ENCODE assay signal across 9 mouse cellular contexts in the genomic region with DNA sequence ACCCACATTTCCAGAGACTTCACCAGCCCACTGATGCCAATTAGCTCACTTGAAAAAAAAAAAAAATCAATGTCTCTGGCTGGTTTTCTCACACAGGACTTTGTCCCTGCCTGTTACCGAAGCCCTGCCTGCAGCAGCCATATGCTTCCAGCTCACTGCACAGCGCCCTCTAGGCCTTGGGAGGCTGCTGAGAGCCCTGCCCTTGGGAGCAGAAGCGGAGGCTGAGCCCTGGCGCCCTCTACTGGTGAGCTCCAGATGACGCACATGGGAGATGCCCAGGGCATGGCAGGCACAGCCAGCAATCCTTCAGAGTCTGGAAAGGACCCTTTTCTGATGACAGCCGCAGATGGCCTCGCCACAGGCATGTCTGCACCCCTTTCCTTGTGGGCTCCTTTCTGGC. TPM values are rescaled to one million over a fixed set of nuclear protein-coding genes. Genes with fewer than 3 reads are reported as not detected.
A peak's percentile ranks its signal among the peaks of the same experiment; 100 is the strongest.
DNase-seq lines count a peak whose midpoint lies in the region; ATAC-seq and TF ChIP-seq lines count a peak whose summit lies in the region.
"Had no signal": no experiment of that assay in that cellular context is flagged by ENCODE, and none has a peak within 500 bp of the region (broad histone marks: within the 10 kb centered on the region; RNA-seq: fewer than 3 reads in every experiment).

No protein-coding gene starts in this region.

- intact Hi-C loops in left cerebral cortex, postnatal 25 days (cut with DNase I): loop anchor here (2.0 to 5.0 kb wide), 2 partner anchors 44 to 111 kb away; no protein-coding TSS in a partner anchor

- no peak for TF ChIP-seq EP300 in stomach, postnatal 0 days (optimal IDR thresholded peaks at IDR 0.05)

- TF ChIP-seq CTCF in embryonic fibroblast, embryonic 13.5 days (IDR thresholded peaks at IDR 0.05; ENCODE audit: borderline replicate concordance, insufficient read depth, low read length): peak; percentile 75
- TF ChIP-seq CTCF in stomach, postnatal 0 days (IDR thresholded peaks at IDR 0.05; ENCODE audit: low read depth): peak; percentile 92

- no peak overlapping the region for H3K27ac ChIP-seq in kidney, embryonic 15.5 days
- H3K27ac ChIP-seq in embryonic fibroblast, embryonic 13.5 days (ENCODE audit: insufficient read depth, low read length): no peak overlapping the region
- H3K27ac ChIP-seq in intestine, embryonic 14.5 days (ENCODE audit: low read depth): no peak overlapping the region
- no peak overlapping the region for H3K27ac ChIP-seq in stomach, postnatal 0 days (replicated peaks)

- H3K36me3 ChIP-seq in kidney, embryonic 15.5 days: no peaks in the 10 kb centered on the region
- no peaks in the 10 kb centered on the region for H3K36me3 ChIP-seq in intestine, embryonic 14.5 days (ENCODE audit: control insufficient read depth, insufficient read depth, low read length)
- no peaks in the 10 kb centered on the region for H3K36me3 ChIP-seq in stomach, postnatal 0 days (ENCODE audit: control insufficient read depth, insufficient read depth, low read length)

- H3K9me3 ChIP-seq in kidney, embryonic 15.5 days (replicated peaks): no peaks in the 10 kb centered on the region
- no peaks in the 10 kb centered on the region for H3K9me3 ChIP-seq in intestine, embryonic 14.5 days (ENCODE audit: control insufficient read depth, low read length)
- H3K9me3 ChIP-seq in stomach, postnatal 0 days (ENCODE audit: control insufficient read depth, low read length): no peaks in the 10 kb centered on the region

- no peak for ATAC-seq in kidney, embryonic 15.5 days (replicated peaks; ENCODE audit: low FRiP score)
- ATAC-seq in intestine, embryonic 14.5 days (replicated peaks; ENCODE audit: low FRiP score, low TSS enrichment, low read depth): no peak
- ATAC-seq in stomach, postnatal 0 days (ENCODE audit: low FRiP score, low TSS enrichment): peak; percentile 71

- H3K4me3 ChIP-seq in kidney, embryonic 15.5 days (replicated peaks): no peak overlapping the region
- no peak overlapping the region for H3K4me3 ChIP-seq in embryonic fibroblast, embryonic 13.5 days (ENCODE audit: insufficient read depth, low read length)
- no peak overlapping the region for H3K4me3 ChIP-seq in intestine, embryonic 14.5 days (ENCODE audit: low read depth, low read length)
- no peak overlapping the region for H3K4me3 ChIP-seq in stomach, postnatal 0 days (ENCODE audit: low read depth, low read length)
- H3K4me3 ChIP-seq: erythroblast, embryonic 14.5 days had no signal

- 31% methylated on average over 7 of the region's 7 CpGs for WGBS in kidney, embryonic 15.5 days
- WGBS in intestine, embryonic 14.5 days: 35% methylated on average over 7 of the region's 7 CpGs
- WGBS in stomach, postnatal 0 days: 24% methylated on average over 7 of the region's 7 CpGs

- DNase-seq in kidney, adult 11 months: peak; percentile 60
- peak; percentile 67 to 79 for DNase-seq in adrenal gland, postnatal 4 days (ENCODE audit: low spot score in 2 of 2)
- peak; percentile 86 for DNase-seq in intestine, embryonic 14.5 days (ENCODE audit: low spot score)
- DNase-seq in left cerebral cortex, postnatal 25 days (ENCODE audit: low spot score in 2 of 2): peak; percentile 76 to 79
- DNase-seq in naive thymus-derived CD4-positive, alpha-beta T cell, adult 2 months (ENCODE audit: low read depth): peak; percentile 62
- DNase-seq in stomach, postnatal 0 days (ENCODE audit: low spot score): peak; percentile 86

- no peaks in the 10 kb centered on the region for H3K4me1 ChIP-seq in kidney, embryonic 15.5 days
- no peaks in the 10 kb centered on the region for H3K4me1 ChIP-seq in embryonic fibroblast, embryonic 13.5 days (ENCODE audit: control insufficient read depth, insufficient read depth, low read length)
- H3K4me1 ChIP-seq in intestine, embryonic 14.5 days (replicated peaks; ENCODE audit: control insufficient read depth, insufficient read depth, low read length): no peaks in the 10 kb centered on the region
- H3K4me1 ChIP-seq in stomach, postnatal 0 days (replicated peaks; ENCODE audit: control insufficient read depth, insufficient read depth): no peaks in the 10 kb centered on the region

- H3K27me3 ChIP-seq in kidney, embryonic 15.5 days: no peaks in the 10 kb centered on the region
- no peaks in the 10 kb centered on the region; the same call in 1 of the 2 replicates for H3K27me3 ChIP-seq in intestine, embryonic 14.5 days (replicated peaks; ENCODE audit: control insufficient read depth, insufficient read depth, low read length)
- H3K27me3 ChIP-seq in stomach, postnatal 0 days (ENCODE audit: control insufficient read depth, insufficient read depth, low read length): no peaks in the 10 kb centered on the region

- no peak overlapping the region for H3K9ac ChIP-seq in kidney, embryonic 15.5 days
- no peak overlapping the region for H3K9ac ChIP-seq in intestine, embryonic 14.5 days (ENCODE audit: low read length)
- no peak overlapping the region for H3K9ac ChIP-seq in stomach, postnatal 0 days (ENCODE audit: low read length)

- no peak overlapping the region for H3K4me2 ChIP-seq in kidney, embryonic 15.5 days
- H3K4me2 ChIP-seq in intestine, embryonic 14.5 days (ENCODE audit: low read length): no peak overlapping the region
- no peak overlapping the region for H3K4me2 ChIP-seq in stomach, postnatal 0 days (replicated peaks; ENCODE audit: low read depth)

- TF ChIP-seq POLR2A in embryonic fibroblast, embryonic 13.5 days (IDR thresholded peaks at IDR 0.05; ENCODE audit: low read depth, low read length): no peak

RNA-seq across cellular contexts. Expression of gene Grm2, which starts 12.8 kb away (rescaled TPM):
- polyA plus RNA-seq in kidney, embryonic 15.5 days (2015; fragmentation: Nextera tagmentation; extraction: Ambion mirVana): not detected in 2 replicates
- total RNA-seq in adrenal gland, postnatal 4 days (2021): under 1 TPM in 1 of 2 experiments, not detected in 1; 0.37 TPM
- polyA plus RNA-seq in embryonic fibroblast, embryonic 13.5 days (2011; ENCODE audit: insufficient read length, low read depth, missing spikeins): not detected in 2 replicates
- polyA plus RNA-seq in intestine, embryonic 14.5 days (2014; fragmentation: Nextera tagmentation; extraction: Ambion mirVana): not detected in 2 replicates
- total RNA-seq in left cerebral cortex, postnatal 25 days (2021): 10 to 100 TPM; 54.6 to 56.2 TPM
- polyA plus RNA-seq in stomach, postnatal 0 days (2015; fragmentation: Nextera tagmentation; extraction: Ambion mirVana): 0.11 TPM in 1 of 2 replicates, not detected in the other
- polyA plus RNA-seq: erythroblast, embryonic 14.5 days had no signal

RNA-seq across cellular contexts. Expression of gene Iqcf6, which starts 16.7 kb away (rescaled TPM):
- not detected in 2 replicates for polyA plus RNA-seq in kidney, embryonic 15.5 days (2015; fragmentation: Nextera tagmentation; extraction: Ambion mirVana)
- not detected for total RNA-seq in adrenal gland, postnatal 4 days (2021)
- polyA plus RNA-seq in embryonic fibroblast, embryonic 13.5 days (2011; ENCODE audit: insufficient read length, low read depth, missing spikeins): not detected in 2 replicates
- polyA plus RNA-seq in intestine, embryonic 14.5 days (2014; fragmentation: Nextera tagmentation; extraction: Ambion mirVana): not detected in 2 replicates
- not detected for total RNA-seq in left cerebral cortex, postnatal 25 days (2021)
- polyA plus RNA-seq in stomach, postnatal 0 days (2015; fragmentation: Nextera tagmentation; extraction: Ambion mirVana): not detected in 2 replicates
- polyA plus RNA-seq: erythroblast, embryonic 14.5 days had no signal

RNA-seq across cellular contexts. Expression of gene Tex264, which starts 42.6 kb away (rescaled TPM):
- 65.6 and 67.4 TPM in 2 replicates for polyA plus RNA-seq in kidney, embryonic 15.5 days (2015; fragmentation: Nextera tagmentation; extraction: Ambion mirVana)
- 10 to 100 TPM; 71.2 to 78.9 TPM for total RNA-seq in adrenal gland, postnatal 4 days (2021)
- 85.2 and 90.1 TPM in 2 replicates for polyA plus RNA-seq in embryonic fibroblast, embryonic 13.5 days (2011; ENCODE audit: insufficient read length, low read depth, missing spikeins)
- polyA plus RNA-seq in intestine, embryonic 14.5 days (2014; fragmentation: Nextera tagmentation; extraction: Ambion mirVana): 47.8 and 49.8 TPM in 2 replicates
- total RNA-seq in left cerebral cortex, postnatal 25 days (2021): 100 to 1,000 TPM in 1 of 2 experiments, 10 to 100 TPM in 1; 96.3 to 106 TPM
- polyA plus RNA-seq in stomach, postnatal 0 days (2015; fragmentation: Nextera tagmentation; extraction: Ambion mirVana): 79.7 and 87.8 TPM in 2 replicates
